Mouse (Mus musculus) liver, embryonic 12.5 days (tissue): ENCODE results near the gene Alyref. TPM values are rescaled to one million over a fixed set of nuclear protein-coding genes. Genes with fewer than 3 reads are reported as not detected.

Experiments
- ATAC-seq: fragments of 200-750 bp; cut with Nextera tagmentation; 2 replicates; pipeline ENCODE4 v1.8.0; 2017; ENCODE audit warnings: moderate number of reproducible peaks, mild to moderate bottlenecking, moderate library complexity
- H3K27ac ChIP-seq: fragments of 300-500 bp; sonication (generic); 2 replicates; pipeline ENCODE4 v1.5.1; 2016; ENCODE audit warnings: mild to moderate bottlenecking
- H3K27me3 ChIP-seq: fragments of 300-500 bp; sonication (generic); replicated peaks from 2 replicates; pipeline ENCODE4 v1.6.1; 2016; ENCODE audit warnings: mild to moderate bottlenecking, moderate library complexity
- H3K36me3 ChIP-seq: fragments of 300-500 bp; sonication (generic); 2 replicates; pipeline ENCODE4 v1.6.1; 2016; ENCODE audit warnings: mild to moderate bottlenecking, moderate library complexity
- H3K4me1 ChIP-seq: fragments of 300-500 bp; sonication (generic); 2 replicates; pipeline ENCODE4 v1.6.1; 2016
- H3K4me2 ChIP-seq: fragments of 300-500 bp; sonication (generic); 2 replicates; pipeline ENCODE4 v1.6.1; 2016; ENCODE audit warnings: mild to moderate bottlenecking, moderate library complexity
- H3K4me3 ChIP-seq: fragments of 300-500 bp; sonication (generic); 2 replicates; pipeline ENCODE4 v1.5.1; 2016; ENCODE audit warnings: mild to moderate bottlenecking, moderate library complexity
- H3K9ac ChIP-seq: fragments of 300-500 bp; sonication (generic); 2 replicates; pipeline ENCODE4 v1.6.1; 2016; ENCODE audit warnings: mild to moderate bottlenecking, moderate library complexity
- H3K9me3 ChIP-seq: fragments of 300-500 bp; sonication (generic); replicated peaks from 2 replicates; pipeline ENCODE4 v1.6.1; 2016; ENCODE audit warnings: mild to moderate bottlenecking, moderate library complexity
- WGBS: fragments of 180-500 bp; shearing (Covaris S2); methylation state at CpG from one replicate; pipeline ENCODE4 v1.1.7; 2016; ENCODE audit not compliant: insufficient replicate concordance; 5-methylcytosine and 5-hydroxymethylcytosine counted together
- polyA plus RNA-seq: library from polyadenylated mRNA; unstranded; fragments of >200 nt; fragmentation: Nextera tagmentation; extraction: Ambion mirVana; gene quantifications from 2 replicates; pipeline ENCODE4 v1.2.1, GENCODE M21; 2016

The Alyref gene
- polyA plus RNA-seq, 1 experiment from 2014 or later: 545 TPM

GRCm38 (mm10) chr11:120575940-120576339 lies 22.2 kb downstream of the Alyref start:
- Histone ChIP-seq H3K27me3 (no peaks in the 10 kb centered on the region), H3K4me3 (no peak overlapping the region), H3K9ac (no peak overlapping the region), H3K9me3 (no peaks in the 10 kb centered on the region), H3K27ac (peak overlapping the region; percentile 67), H3K4me2 (no peak overlapping the region), H3K4me1 (peaks cover 66% of the 10 kb centered on the region), H3K36me3 (peaks cover 46% of the 10 kb centered on the region)
- no peak for ATAC-seq

- peaks cover 66% of the 10 kb centered on the region for H3K4me1 ChIP-seq
- WGBS: 77% methylated on average over 2 of the region's 2 CpGs
- no peak for ATAC-seq
- no peak overlapping the region for H3K9ac ChIP-seq
- no peaks in the 10 kb centered on the region for H3K27me3 ChIP-seq
- peak overlapping the region; percentile 96 for H3K4me2 ChIP-seq
- no peaks in the 10 kb centered on the region for H3K9me3 ChIP-seq
- H3K36me3 ChIP-seq: peaks cover 51% of the 10 kb centered on the region
- H3K4me3 ChIP-seq: 0 out of 2 replicates have a peak overlapping the region, but pooled peaks have one; percentile 93
- peak overlapping the region; percentile 69; the same call in 1 of the 2 replicates for H3K27ac ChIP-seq
Measured at GRCm38 (mm10) chr11:120575046-120575445, 23.1 kb downstream of the Alyref start.

GRCm38 (mm10) chr11:120574278-120574600 lies 23.9 kb downstream of the Alyref start:
- Histone ChIP-seq H3K4me3 (peak overlapping the region; percentile 93), H3K4me2 (peak overlapping the region; percentile 96), H3K27ac (peak overlapping the region; percentile 69), H3K27me3 (no peaks in the 10 kb centered on the region), H3K36me3 (peaks cover 51% of the 10 kb centered on the region), H3K9me3 (no peaks in the 10 kb centered on the region), H3K4me1 (peaks cover 60% of the 10 kb centered on the region), H3K9ac (peak overlapping the region; percentile 95)
- WGBS: 34% methylated on average over 5 of the region's 5 CpGs
- ATAC-seq: no peak

- Histone ChIP-seq H3K27ac (peak overlapping the region; percentile 90), H3K4me3 (peak overlapping the region; percentile 93), H3K9ac (peak overlapping the region; percentile 95), H3K9me3 (no peaks in the 10 kb centered on the region), H3K36me3 (peaks cover 51% of the 10 kb centered on the region), H3K27me3 (no peaks in the 10 kb centered on the region), H3K4me1 (peaks cover 55% of the 10 kb centered on the region), H3K4me2 (peak overlapping the region; percentile 96)
- under 1% methylated on average over 23 of the region's 23 CpGs for WGBS
- ATAC-seq: no peak
Measured at GRCm38 (mm10) chr11:120573585-120574277, 24.4 kb downstream of the Alyref start.

- Histone ChIP-seq H3K9me3 (no peaks in the 10 kb centered on the region), H3K36me3 (peaks cover 51% of the 10 kb centered on the region), H3K27ac (peak within 1 kb of the TSS; percentile 90), H3K27me3 (no peaks in the 10 kb centered on the region), H3K4me1 (peaks cover 49% of the 10 kb centered on the region), H3K4me3 (peak within 1 kb of the TSS; percentile 93), H3K9ac (peak within 1 kb of the TSS; percentile 95), H3K4me2 (peak within 1 kb of the TSS; percentile 96)
- WGBS: under 1% methylated on average over 94 of the region's 94 CpGs
- ATAC-seq: peak; percentile 94
Measured at GRCm38 (mm10) chr11:120572752-120573584, 25.2 kb downstream of the Alyref start, which contains the start of gene P4hb. TSS of gene P4hb (minus strand) at chr11:120573253.

GRCm38 (mm10) chr11:120572417-120572751 lies 25.8 kb downstream of the Alyref start:
- Histone ChIP-seq H3K36me3 (peaks cover 51% of the 10 kb centered on the region), H3K9ac (peak overlapping the region; percentile 95), H3K4me1 (peaks cover 49% of the 10 kb centered on the region), H3K9me3 (no peaks in the 10 kb centered on the region), H3K4me3 (peak overlapping the region; percentile 93), H3K27me3 (no peaks in the 10 kb centered on the region), H3K27ac (peak overlapping the region; percentile 90), H3K4me2 (peak overlapping the region; percentile 96)
- WGBS: 0% methylated on average over 19 of the region's 24 CpGs
- ATAC-seq: peak; percentile 13

- Histone ChIP-seq H3K4me1 (peaks cover 44% of the 10 kb centered on the region), H3K36me3 (peaks cover 51% of the 10 kb centered on the region), H3K27me3 (no peaks in the 10 kb centered on the region), H3K9ac (peak overlapping the region; percentile 95), H3K27ac (peak overlapping the region; percentile 90), H3K9me3 (no peaks in the 10 kb centered on the region), H3K4me2 (peak overlapping the region; percentile 96), H3K4me3 (peak overlapping the region; percentile 93)
- ATAC-seq: no peak
- 5% methylated on average over 11 of the region's 11 CpGs for WGBS
Measured at GRCm38 (mm10) chr11:120571754-120572416, 26.3 kb downstream of the Alyref start.

- no peaks in the 10 kb centered on the region for H3K27me3 ChIP-seq
- peak overlapping the region; percentile 96 for H3K4me2 ChIP-seq
- ATAC-seq: no peak
- peak overlapping the region; percentile 93 for H3K4me3 ChIP-seq
- peaks cover 54% of the 10 kb centered on the region for H3K36me3 ChIP-seq
- peak overlapping the region; percentile 95 for H3K9ac ChIP-seq
- whole genome bisulfite sequencing: 30% methylated on average over 3 of the region's 3 CpGs
- H3K9me3 ChIP-seq: no peaks in the 10 kb centered on the region
- H3K27ac ChIP-seq: peak overlapping the region; percentile 90; the same call in 1 of the 2 replicates
- H3K4me1 ChIP-seq: peaks cover 39% of the 10 kb centered on the region
Measured at GRCm38 (mm10) chr11:120571122-120571521, 27.0 kb downstream of the Alyref start.

GRCm38 (mm10) chr11:120568324-120568723 lies 29.8 kb downstream of the Alyref start:
- peaks cover 82% of the 10 kb centered on the region for H3K36me3 ChIP-seq
- H3K27me3 ChIP-seq: no peaks in the 10 kb centered on the region
- no peak for ATAC-seq
- no peak overlapping the region for H3K9ac ChIP-seq
- no peak overlapping the region for H3K4me2 ChIP-seq
- no peaks in the 10 kb centered on the region for H3K9me3 ChIP-seq
- no peak overlapping the region for H3K4me3 ChIP-seq
- H3K27ac ChIP-seq: no peak overlapping the region
- H3K4me1 ChIP-seq: peaks cover 26% of the 10 kb centered on the region
- WGBS: 90% methylated on average over 6 of the region's 6 CpGs

GRCm38 (mm10) chr11:120565114-120565513 lies 33.1 kb downstream of the Alyref start:
- H3K4me3 ChIP-seq: no peak overlapping the region
- peaks cover 99% of the 10 kb centered on the region for H3K36me3 ChIP-seq
- 86% methylated on average over 9 of the region's 9 CpGs for WGBS
- no peak overlapping the region for H3K9ac ChIP-seq
- H3K27me3 ChIP-seq: no peaks in the 10 kb centered on the region
- no peaks in the 10 kb centered on the region for H3K9me3 ChIP-seq
- H3K4me2 ChIP-seq: no peak overlapping the region
- peaks cover 3% of the 10 kb centered on the region; the same call in 1 of the 2 replicates for H3K4me1 ChIP-seq
- H3K27ac ChIP-seq: no peak overlapping the region
- no peak for ATAC-seq

- Histone ChIP-seq H3K36me3 (peaks cover 92% of the 10 kb centered on the region), H3K9me3 (no peaks in the 10 kb centered on the region), H3K27me3 (no peaks in the 10 kb centered on the region), H3K27ac (no peak overlapping the region), H3K9ac (no peak overlapping the region), H3K4me3 (no peak overlapping the region), H3K4me2 (no peak overlapping the region), H3K4me1 (no peaks in the 10 kb centered on the region)
- no peak for ATAC-seq
- 86% methylated on average over 13 of the region's 13 CpGs for WGBS
Measured at GRCm38 (mm10) chr11:120562949-120563348, 35.2 kb downstream of the Alyref start.
